Mouse (Mus musculus) kidney, adult 9 months (tissue): ENCODE data around the gene Tmem59l.

ENCODE experiments used
- DNase-seq: peaks from one replicate; pipeline ENCODE4 v3.0.0; 2022

The Tmem59l gene

GRCm38 (mm10) chr8:70487993-70488796, 1.0 kb upstream of the Tmem59l start:
- peak; percentile 29 for DNase-seq

- DNase-seq: no peak
These were observed 922 bp downstream of the Tmem59l start for GRCm38 (mm10) chr8:70486191-70486681.

GRCm38 (mm10) chr8:70482943-70483342, 4.2 kb downstream of the Tmem59l start:
- DNase-seq: no peak

- no peak for DNase-seq
These were observed 5.2 kb downstream of the Tmem59l start for GRCm38 (mm10) chr8:70481908-70482307.

GRCm38 (mm10) chr8:70477269-70477982, 9.7 kb downstream of the Tmem59l start:
- peak; percentile 34 for DNase-seq

GRCm38 (mm10) chr8:70476333-70477268, 10.6 kb downstream of the Tmem59l start, which contains the start of gene Klhl26:
Klhl26 (minus strand) TSS chr8:70476968.
- peak; percentile 98 for DNase-seq

GRCm38 (mm10) chr8:70471856-70472255, 15.3 kb downstream of the Tmem59l start:
- DNase-seq: no peak

GRCm38 (mm10) chr8:70469938-70470337, 17.2 kb downstream of the Tmem59l start:
- DNase-seq: no peak

GRCm38 (mm10) chr8:70469295-70469916, 17.8 kb downstream of the Tmem59l start:
- DNase-seq: no peak

- no peak for DNase-seq
These were observed 18.4 kb downstream of the Tmem59l start for GRCm38 (mm10) chr8:70468733-70469132.

GRCm38 (mm10) chr8:70467907-70468306, 19.3 kb downstream of the Tmem59l start:
- DNase-seq: no peak

GRCm38 (mm10) chr8:70467229-70467725, 19.9 kb downstream of the Tmem59l start:
- peak; percentile 23 for DNase-seq

GRCm38 (mm10) chr8:70466771-70467170, 20.4 kb downstream of the Tmem59l start:
- peak; percentile 34 for DNase-seq

GRCm38 (mm10) chr8:70466305-70466704, 20.9 kb downstream of the Tmem59l start:
- no peak for DNase-seq

GRCm38 (mm10) chr8:70465701-70466100, 21.5 kb downstream of the Tmem59l start:
- no peak for DNase-seq

- no peak for DNase-seq
These were observed 23.0 kb downstream of the Tmem59l start for GRCm38 (mm10) chr8:70464162-70464561.

- no peak for DNase-seq
These were observed 23.9 kb downstream of the Tmem59l start for GRCm38 (mm10) chr8:70463306-70463705.

- no peak for DNase-seq
These were observed 24.7 kb downstream of the Tmem59l start for GRCm38 (mm10) chr8:70462516-70462813.

GRCm38 (mm10) chr8:70461765-70462515, 25.2 kb downstream of the Tmem59l start:
- no peak for DNase-seq

GRCm38 (mm10) chr8:70460606-70461005, 26.6 kb downstream of the Tmem59l start:
- DNase-seq: no peak

GRCm38 (mm10) chr8:70460199-70460598, 27.0 kb downstream of the Tmem59l start:
- no peak for DNase-seq
